ENCODE assay signal across 18 mouse cellular contexts in genomic region chr5:112516527-112516926, GRCm38 (mm10).
A peak's percentile ranks its signal among the peaks of the same experiment; 100 is the strongest.
DNase-seq lines count a peak whose midpoint lies in the region; TF ChIP-seq lines count a peak whose summit lies in the region.
"Had no signal": no experiment of that assay in that cellular context is flagged by ENCODE, and none has a peak within 500 bp of the region (broad histone marks: within the 10 kb centered on the region; RNA-seq: fewer than 3 reads in every experiment).

No protein-coding gene starts in this region.

- TF ChIP-seq CTCF in layer of hippocampus, adult 2 months (conservative IDR thresholded peaks at IDR 0.05), result peak; percentile 45

- H3K27ac ChIP-seq in layer of hippocampus, adult 2 months, result peak overlapping the region; percentile 24; the same call in 1 of the 2 replicates
- H3K27ac ChIP-seq: embryonic facial prominence, embryonic 13.5 days; liver, embryonic 15.5 days; midbrain, embryonic 10.5 days had no signal

- H3K4me3 ChIP-seq in layer of hippocampus, adult 2 months, result no peak overlapping the region
- H3K4me3 ChIP-seq: embryonic facial prominence, embryonic 13.5 days; heart, embryonic 12.5 days; liver, embryonic 15.5 days; midbrain, embryonic 10.5 days had no signal

- no peak for DNase-seq in layer of hippocampus, adult 2 months (ENCODE audit: low spot score in 2 of 2)
- no peak for DNase-seq in layer of hippocampus, postnatal 36 days
- peak; percentile 6 for DNase-seq in thymus, postnatal 25 days
- no peak for DNase-seq in thymus, adult 18-20 months
- peak; percentile 29 for DNase-seq in induced T-regulatory cell, adult 2 months (ENCODE audit: low read depth)
- DNase-seq in frontal cortex, postnatal 10 days (ENCODE audit: low spot score in 2 of 2), result no peak
- DNase-seq in layer of hippocampus, postnatal 25 days (ENCODE audit: extremely low spot score in 1 of 2, low spot score in 1 of 2), result no peak
- DNase-seq: adrenal gland, postnatal 10 days; cerebellum, adult 18-20 months; gastrocnemius, postnatal 36 days; heart, postnatal 36 days; kidney, postnatal 10 days; layer of hippocampus, adult 9-11 months; right cerebral cortex, postnatal 14 days had no signal

Comparison
In these comparisons a context has a peak if more than half of its experiments do, and no peak if none do; other contexts are left out.
1. DNase-seq: peak in thymus, postnatal 25 days (single experiment) and induced T-regulatory cell, adult 2 months (single experiment); none in layer of hippocampus, adult 2 months (0 of 2), layer of hippocampus, postnatal 36 days (0 of 2), thymus, adult 18-20 months (0 of 2), frontal cortex, postnatal 10 days (0 of 2) and layer of hippocampus, postnatal 25 days (0 of 2).